Mouse (Mus musculus) neural tube, embryonic 12.5 days (tissue): Measurements from ENCODE around the gene Tspear. TPM values are rescaled to one million over a fixed set of nuclear protein-coding genes. Genes with fewer than 3 reads are reported as not detected.

Experiments
- ATAC-seq: fragments of 200-750 bp; cut with Nextera tagmentation; 2 replicates; pipeline ENCODE4 v1.8.0; 2017; ENCODE audit warnings: low read depth, mild to moderate bottlenecking, moderate TSS enrichment, moderate library complexity; ENCODE audit not compliant: low FRiP score
- H3K27ac ChIP-seq: fragments of 300-500 bp; sonication (generic); 2 replicates; pipeline ENCODE4 v1.5.1; 2016
- H3K27me3 ChIP-seq: fragments of 300-500 bp; sonication (generic); replicated peaks from 2 replicates; pipeline ENCODE4 v1.6.1; 2016; ENCODE audit warnings: mild to moderate bottlenecking
- H3K36me3 ChIP-seq: fragments of 300-500 bp; sonication (generic); 2 replicates; pipeline ENCODE4 v1.6.1; 2016; ENCODE audit warnings: mild to moderate bottlenecking
- H3K4me1 ChIP-seq: fragments of 300-500 bp; sonication (generic); 2 replicates; pipeline ENCODE4 v1.6.1; 2016
- H3K4me2 ChIP-seq: fragments of 300-500 bp; sonication (generic); replicated peaks from 2 replicates; pipeline ENCODE4 v1.6.1; 2016; ENCODE audit warnings: mild to moderate bottlenecking
- H3K4me3 ChIP-seq: fragments of 300-500 bp; sonication (generic); 2 replicates; pipeline ENCODE4 v1.5.1; 2016
- H3K9ac ChIP-seq: fragments of 300-500 bp; sonication (generic); 2 replicates; pipeline ENCODE4 v1.6.1; 2016; ENCODE audit warnings: mild to moderate bottlenecking
- H3K9me3 ChIP-seq: fragments of 300-500 bp; sonication (generic); 2 replicates; pipeline ENCODE4 v1.6.1; 2016; ENCODE audit warnings: mild to moderate bottlenecking
- WGBS: fragments of 180-500 bp; shearing (Covaris S2); methylation state at CpG from one replicate; pipeline ENCODE4 v1.1.7; 2016; 5-methylcytosine and 5-hydroxymethylcytosine counted together
- polyA plus RNA-seq: library from polyadenylated mRNA; unstranded; fragments of >200 nt; fragmentation: Nextera tagmentation; extraction: Ambion mirVana; gene quantifications from 2 replicates; pipeline ENCODE4 v1.2.1, GENCODE M21; 2016

The Tspear gene
- polyA plus RNA-seq, 1 experiment from 2014 or later = 1.2 TPM

DNA sequence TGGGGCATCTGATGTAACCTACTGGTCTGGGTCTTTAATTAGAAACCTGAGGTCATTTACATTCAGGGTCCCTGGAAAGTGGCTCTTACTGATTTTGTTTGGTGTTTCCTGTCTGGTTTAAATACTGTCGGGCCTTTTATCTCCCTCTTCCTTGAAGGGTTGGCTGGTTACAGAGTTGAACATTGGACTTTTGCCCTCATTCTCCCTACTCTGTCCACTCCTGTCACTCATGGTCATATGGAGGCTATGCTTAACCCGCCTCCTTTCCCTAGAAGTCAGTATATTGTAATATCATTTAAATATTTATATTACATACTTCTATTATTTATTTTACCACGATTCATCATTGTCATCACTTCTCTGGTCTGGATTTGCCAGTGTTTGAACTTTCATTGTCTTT is 117.7 kb downstream of the Tspear start:
- no peak overlapping the region for H3K4me3 ChIP-seq
- 0 out of 2 replicates have a peak, but pooled peaks cover 2% of the 10 kb centered on the region for H3K4me1 ChIP-seq
- H3K36me3 ChIP-seq = no peaks in the 10 kb centered on the region
- no peak for ATAC-seq
- WGBS = 83% methylated on average over 3 of the region's 3 CpGs
- no peak overlapping the region for H3K4me2 ChIP-seq
- H3K9me3 ChIP-seq = no peaks in the 10 kb centered on the region
- no peak overlapping the region for H3K9ac ChIP-seq
- no peaks in the 10 kb centered on the region for H3K27me3 ChIP-seq
- H3K27ac ChIP-seq = no peak overlapping the region

DNA sequence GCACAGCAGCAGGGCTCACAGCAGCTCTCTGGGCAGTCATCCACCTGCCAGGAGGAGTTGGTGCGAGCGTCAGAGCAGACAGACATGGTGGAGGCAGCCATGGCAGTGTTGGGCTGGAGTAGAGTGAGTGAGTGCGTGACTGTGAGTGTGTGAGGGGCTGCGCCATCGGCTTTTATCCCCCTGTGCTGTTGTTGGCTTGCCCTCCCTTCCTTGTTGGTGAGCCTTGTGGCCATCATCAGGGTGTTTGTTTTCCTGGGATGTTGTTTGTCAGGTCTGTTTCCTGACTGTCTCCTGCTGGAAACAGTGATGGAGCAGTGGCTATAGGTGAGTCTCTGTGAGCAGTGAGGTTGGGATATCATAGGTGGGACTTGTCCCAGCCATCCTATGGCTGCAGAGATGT is 125.4 kb downstream of the Tspear start, which contains the start of gene Gm9507:
Gene Gm9507 (minus strand): TSS at position 101 of the 400 bp plus-strand sequence.
- no peak within 1 kb of the TSS for H3K27ac ChIP-seq
- H3K27me3 ChIP-seq = no peaks in the 10 kb centered on the region
- no peak within 1 kb of the TSS for H3K9ac ChIP-seq
- H3K36me3 ChIP-seq = no peaks in the 10 kb centered on the region
- no peaks in the 10 kb centered on the region for H3K4me1 ChIP-seq
- H3K4me2 ChIP-seq = no peak within 1 kb of the TSS
- no peak for ATAC-seq
- H3K4me3 ChIP-seq = no peak within 1 kb of the TSS
- no peaks in the 10 kb centered on the region for H3K9me3 ChIP-seq
- 74% methylated on average over 5 of the region's 5 CpGs for WGBS

DNA sequence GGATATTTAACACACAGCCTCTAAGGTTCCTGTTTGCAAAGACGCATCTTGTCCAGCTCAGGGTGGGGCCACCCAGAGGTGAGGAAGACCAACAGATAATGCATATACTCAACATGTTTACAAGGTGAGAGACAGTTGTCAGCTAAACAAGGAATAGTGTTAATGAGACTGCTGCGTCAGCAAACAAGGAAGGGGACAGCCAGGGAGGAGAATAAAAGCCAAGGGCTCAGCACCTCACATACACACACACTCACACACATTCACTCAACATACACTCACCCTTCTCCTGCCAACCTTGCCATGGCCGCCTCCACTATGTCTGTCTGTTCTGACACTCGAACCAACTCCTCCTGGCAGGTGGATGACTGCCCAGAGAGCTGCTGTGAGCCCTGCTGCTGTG is 128.0 kb downstream of the Tspear start, which contains the start of gene Gm2696:
Gene Gm2696 (plus strand): TSS at position 301 of the 400 bp plus-strand sequence.
- Histone ChIP-seq H3K27ac (no peak within 1 kb of the TSS), H3K4me2 (no peak within 1 kb of the TSS), H3K36me3 (no peaks in the 10 kb centered on the region), H3K4me3 (no peak within 1 kb of the TSS), H3K9me3 (no peaks in the 10 kb centered on the region), H3K4me1 (no peaks in the 10 kb centered on the region), H3K27me3 (no peaks in the 10 kb centered on the region), H3K9ac (no peak within 1 kb of the TSS)
- WGBS = 63% methylated on average over 4 of the region's 4 CpGs
- no peak for ATAC-seq

DNA sequence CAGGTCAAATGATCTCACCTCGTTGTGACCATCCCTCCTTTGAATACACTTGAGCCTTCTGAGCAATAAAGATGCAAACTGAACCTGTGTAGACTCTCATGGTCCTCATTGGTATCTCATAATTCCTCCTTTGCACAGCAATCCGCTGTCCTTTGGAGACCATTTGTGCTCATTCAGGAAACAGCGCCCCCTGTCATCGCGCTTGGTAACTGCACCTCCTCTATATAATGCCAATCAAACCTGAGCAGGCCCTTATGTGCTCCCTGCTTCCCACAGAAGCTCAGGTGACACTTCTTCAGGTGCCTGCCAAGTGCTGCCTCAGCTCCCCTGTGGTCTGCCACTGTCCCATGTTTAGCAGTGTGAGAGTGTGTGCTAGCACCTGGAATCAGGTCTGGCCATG is 129.1 kb downstream of the Tspear start:
- Histone ChIP-seq H3K4me3 (no peak overlapping the region), H3K27me3 (no peaks in the 10 kb centered on the region), H3K4me2 (no peak overlapping the region), H3K9me3 (no peaks in the 10 kb centered on the region), H3K9ac (no peak overlapping the region), H3K27ac (no peak overlapping the region), H3K4me1 (no peaks in the 10 kb centered on the region), H3K36me3 (no peaks in the 10 kb centered on the region)
- no peak for ATAC-seq
- 38% methylated on average over 5 of the region's 5 CpGs for WGBS

DNA sequence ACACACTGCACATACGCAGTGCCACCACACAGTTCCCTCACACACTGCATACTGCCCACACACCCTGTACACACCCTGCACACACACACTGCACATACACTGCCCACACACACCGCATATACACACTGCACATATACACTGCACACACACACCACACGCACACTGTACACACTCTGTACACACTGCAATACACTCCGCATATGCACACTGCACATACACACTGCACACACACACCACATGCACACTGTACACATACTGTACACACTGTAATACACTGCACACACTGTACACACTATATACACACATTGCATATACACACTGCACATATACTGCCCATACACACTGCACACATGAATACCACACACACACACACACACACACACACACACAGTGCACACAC is 132.2 kb downstream of the Tspear start:
- no peaks in the 10 kb centered on the region for H3K4me1 ChIP-seq
- no peak overlapping the region for H3K27ac ChIP-seq
- no peaks in the 10 kb centered on the region for H3K9me3 ChIP-seq
- no peaks in the 10 kb centered on the region for H3K36me3 ChIP-seq
- H3K4me2 ChIP-seq = no peak overlapping the region
- H3K27me3 ChIP-seq = no peaks in the 10 kb centered on the region
- H3K9ac ChIP-seq = no peak overlapping the region
- ATAC-seq = no peak
- H3K4me3 ChIP-seq = no peak overlapping the region
- 95% methylated on average over 4 of the region's 4 CpGs for WGBS

DNA sequence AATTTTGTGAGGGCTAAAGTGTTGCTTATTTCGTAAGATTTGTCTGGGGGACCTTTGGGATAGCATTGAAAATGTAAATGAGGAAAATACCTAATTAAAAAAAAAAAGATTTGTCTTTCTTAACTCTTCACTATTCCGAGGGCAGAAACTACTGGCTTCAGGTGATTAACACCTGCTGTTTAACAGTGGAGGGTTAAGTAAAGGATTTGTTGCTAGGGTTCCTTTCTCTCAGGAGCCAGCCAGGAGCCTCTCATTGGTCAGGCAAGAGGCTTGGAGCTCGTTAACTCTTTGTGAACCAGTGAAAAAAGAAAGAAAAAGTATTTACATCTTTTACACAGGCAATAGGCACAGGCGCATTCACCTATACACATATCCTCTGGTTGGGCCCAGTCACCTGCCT is 132.8 kb downstream of the Tspear start:
- WGBS = 43% methylated on average over 4 of the region's 4 CpGs
- ATAC-seq = no peak

DNA sequence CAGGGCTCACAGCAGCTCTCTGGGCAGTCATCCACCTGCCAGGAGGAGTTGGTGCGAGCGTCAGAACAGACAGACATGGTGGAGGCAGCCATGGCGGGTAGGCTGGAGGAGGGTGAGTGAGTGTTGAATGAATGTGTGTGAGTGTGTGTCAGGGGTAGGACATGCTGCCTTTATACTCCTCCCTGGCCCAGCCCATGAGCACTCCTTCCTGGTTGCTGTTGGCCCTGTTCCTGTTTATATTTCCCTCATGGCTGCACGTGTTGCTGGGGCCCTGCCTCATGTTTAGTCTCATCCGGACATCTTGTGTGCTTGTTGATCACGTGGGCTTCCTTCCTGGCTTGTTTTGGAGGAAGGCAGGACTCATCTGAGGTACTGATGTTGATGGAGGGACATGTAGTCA is 140.6 kb downstream of the Tspear start, which contains the start of gene Krtap10-4:
Gene Krtap10-4 (minus strand): TSS at position 145 of the 400 bp plus-strand sequence.
- WGBS = 81% methylated on average over 6 of the region's 6 CpGs

More for the DNA sequence above, 132.8 kb downstream of the Tspear start:
- H3K27ac ChIP-seq = no peak overlapping the region
- H3K4me1 ChIP-seq = no peaks in the 10 kb centered on the region
- no peak overlapping the region for H3K4me2 ChIP-seq
- H3K9me3 ChIP-seq = no peaks in the 10 kb centered on the region
- H3K27me3 ChIP-seq = no peaks in the 10 kb centered on the region
- H3K36me3 ChIP-seq = no peaks in the 10 kb centered on the region
- no peak overlapping the region for H3K9ac ChIP-seq
- no peak overlapping the region for H3K4me3 ChIP-seq

DNA sequence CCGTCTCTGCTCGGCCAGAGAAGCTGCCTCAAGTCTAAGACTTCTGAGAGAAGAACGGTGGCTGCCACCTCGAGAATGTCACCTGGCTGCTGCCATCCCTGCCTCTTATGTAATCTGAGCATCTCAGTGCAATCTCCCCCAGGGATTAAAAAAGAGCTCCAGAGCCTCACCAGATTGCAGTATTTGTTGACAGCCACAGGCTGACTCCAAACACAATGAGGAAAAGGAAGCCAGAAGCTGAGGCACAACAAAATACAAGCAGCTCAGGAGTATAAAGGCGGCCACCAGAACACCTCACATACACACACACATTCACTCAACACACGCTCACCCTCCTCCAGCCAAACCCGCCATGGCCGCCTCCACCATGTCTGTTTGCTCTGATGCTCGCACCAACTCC is 149.3 kb downstream of the Tspear start, which contains the start of gene Krtap10-10:
Gene Krtap10-10 (plus strand): TSS at position 301 of the 400 bp plus-strand sequence.
- no peak within 1 kb of the TSS for H3K4me2 ChIP-seq
- no peak within 1 kb of the TSS for H3K4me3 ChIP-seq
- H3K27me3 ChIP-seq = no peaks in the 10 kb centered on the region
- H3K27ac ChIP-seq = no peak within 1 kb of the TSS
- no peak within 1 kb of the TSS for H3K9ac ChIP-seq
- no peaks in the 10 kb centered on the region for H3K9me3 ChIP-seq
- no peaks in the 10 kb centered on the region for H3K4me1 ChIP-seq
- no peak for ATAC-seq
- 73% methylated on average over 9 of the region's 9 CpGs for WGBS
- no peaks in the 10 kb centered on the region for H3K36me3 ChIP-seq

More for the DNA sequence above, 140.6 kb downstream of the Tspear start, which contains the start of gene Krtap10-4:
- Histone ChIP-seq H3K36me3 (no peaks in the 10 kb centered on the region), H3K9me3 (no peaks in the 10 kb centered on the region; the same call in 1 of the 2 replicates), H3K27ac (no peak within 1 kb of the TSS), H3K4me2 (no peak within 1 kb of the TSS), H3K9ac (no peak within 1 kb of the TSS), H3K4me3 (no peak within 1 kb of the TSS), H3K4me1 (no peaks in the 10 kb centered on the region), H3K27me3 (no peaks in the 10 kb centered on the region)
- no peak for ATAC-seq

DNA sequence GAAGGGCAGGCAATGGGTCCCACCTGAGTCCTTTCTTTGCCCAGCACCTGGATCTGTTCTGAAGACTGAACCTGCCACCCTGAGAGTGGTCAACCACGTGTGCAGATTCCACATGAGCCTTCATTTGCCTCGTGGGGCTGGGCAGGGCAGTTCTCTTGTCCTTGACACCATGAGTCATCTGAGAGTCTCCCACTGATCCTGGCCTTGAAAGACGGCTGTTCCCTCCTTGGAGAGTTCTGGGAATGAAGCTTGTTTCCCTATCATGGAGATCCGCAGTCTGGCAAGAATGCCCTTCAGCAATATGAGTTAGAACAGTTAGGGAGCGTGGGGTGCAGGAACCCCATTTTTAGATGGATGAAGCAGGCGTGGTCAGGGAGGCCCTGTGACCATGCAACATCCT is 152.6 kb downstream of the Tspear start:
- Histone ChIP-seq H3K27ac (no peak overlapping the region), H3K4me2 (no peak overlapping the region), H3K27me3 (no peaks in the 10 kb centered on the region), H3K9me3 (0 out of 2 replicates have a peak, but pooled peaks cover 2% of the 10 kb centered on the region), H3K36me3 (no peaks in the 10 kb centered on the region), H3K9ac (no peak overlapping the region), H3K4me1 (no peaks in the 10 kb centered on the region), H3K4me3 (no peak overlapping the region)
- ATAC-seq = no peak
- WGBS = 84% methylated on average over 6 of the region's 6 CpGs

DNA sequence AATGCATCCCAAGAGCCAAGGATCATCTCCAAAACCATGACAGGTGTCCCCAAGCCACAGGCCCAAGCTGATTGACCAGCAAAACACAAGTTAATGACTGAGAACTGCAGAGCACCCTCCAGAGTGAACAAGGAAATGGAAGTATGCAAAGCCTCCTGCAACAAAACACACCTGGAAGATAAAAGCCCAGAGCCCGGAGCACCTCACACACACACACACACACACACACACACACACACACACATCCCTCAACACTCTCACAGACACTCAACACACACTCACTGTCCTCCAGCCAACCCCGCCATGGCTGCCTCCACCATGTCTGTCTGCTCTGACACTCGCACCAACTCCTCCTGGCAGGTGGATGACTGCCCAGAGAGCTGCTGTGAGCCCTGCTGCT is 160.1 kb downstream of the Tspear start, which contains the start of gene Gm36176:
Gene Gm36176 (plus strand): TSS at position 301 of the 400 bp plus-strand sequence.
- Histone ChIP-seq H3K27ac (no peak within 1 kb of the TSS), H3K4me1 (no peaks in the 10 kb centered on the region), H3K4me2 (no peak within 1 kb of the TSS), H3K27me3 (no peaks in the 10 kb centered on the region), H3K4me3 (no peak within 1 kb of the TSS), H3K9me3 (0 out of 2 replicates have a peak, but pooled peaks cover 6% of the 10 kb centered on the region), H3K9ac (no peak within 1 kb of the TSS), H3K36me3 (no peaks in the 10 kb centered on the region)
- 58% methylated on average over 3 of the region's 3 CpGs for WGBS
- no peak for ATAC-seq

DNA sequence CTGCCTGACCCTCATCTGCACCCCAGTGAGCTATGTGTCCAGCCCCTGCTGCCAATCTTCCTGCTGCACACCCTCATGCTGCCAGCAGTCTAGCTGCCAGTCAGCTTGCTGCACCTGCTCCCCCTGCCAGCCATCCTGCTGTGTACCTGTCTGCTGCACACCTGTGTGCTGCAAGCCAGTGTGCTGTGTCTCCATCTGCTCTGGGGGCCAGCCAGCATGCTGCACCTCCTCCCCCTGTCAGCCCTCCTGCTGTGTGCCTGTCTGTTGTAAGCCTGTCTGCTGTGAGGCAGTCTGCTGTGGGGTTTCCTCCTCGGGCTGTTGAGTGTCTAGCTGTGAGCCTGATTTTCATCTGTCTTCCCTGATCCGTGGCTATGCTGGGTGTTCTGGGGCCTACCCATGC is 160.6 kb downstream of the Tspear start:
- 21% methylated on average over 2 of the region's 2 CpGs for WGBS
- H3K4me1 ChIP-seq = no peaks in the 10 kb centered on the region
- H3K4me2 ChIP-seq = no peak overlapping the region
- H3K9me3 ChIP-seq = 0 out of 2 replicates have a peak, but pooled peaks cover 6% of the 10 kb centered on the region
- no peak overlapping the region for H3K27ac ChIP-seq
- no peak for ATAC-seq
- no peak overlapping the region for H3K9ac ChIP-seq
- no peaks in the 10 kb centered on the region for H3K27me3 ChIP-seq
- H3K4me3 ChIP-seq = no peak overlapping the region
- no peaks in the 10 kb centered on the region for H3K36me3 ChIP-seq

DNA sequence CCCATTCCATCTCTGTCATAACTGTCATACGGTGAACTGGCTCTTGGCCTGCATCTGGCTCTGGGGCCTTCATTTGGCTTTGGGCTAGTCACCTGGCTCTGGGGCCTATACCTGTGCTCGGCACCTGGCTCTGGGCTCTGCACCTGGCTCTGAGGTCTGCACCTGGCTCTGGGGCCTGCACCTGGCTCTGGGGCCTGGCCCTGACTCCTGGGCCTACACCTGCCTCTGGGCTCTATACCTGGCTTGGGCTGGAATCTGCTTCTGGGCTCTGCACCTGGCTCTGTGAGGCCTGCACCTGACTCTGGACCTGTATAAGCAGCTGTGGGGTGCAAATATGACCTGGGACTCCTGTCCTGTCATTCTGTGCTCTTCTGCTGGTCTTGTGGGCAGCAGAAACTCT is 161.2 kb downstream of the Tspear start:
- H3K36me3 ChIP-seq = no peaks in the 10 kb centered on the region
- H3K4me1 ChIP-seq = no peaks in the 10 kb centered on the region
- no peak overlapping the region for H3K4me3 ChIP-seq
- 91% methylated on average over 2 of the region's 2 CpGs for WGBS
- no peak overlapping the region for H3K4me2 ChIP-seq
- no peak overlapping the region for H3K27ac ChIP-seq
- H3K9me3 ChIP-seq = 0 out of 2 replicates have a peak, but pooled peaks cover 6% of the 10 kb centered on the region
- H3K9ac ChIP-seq = no peak overlapping the region
- ATAC-seq = no peak
- H3K27me3 ChIP-seq = no peaks in the 10 kb centered on the region

DNA sequence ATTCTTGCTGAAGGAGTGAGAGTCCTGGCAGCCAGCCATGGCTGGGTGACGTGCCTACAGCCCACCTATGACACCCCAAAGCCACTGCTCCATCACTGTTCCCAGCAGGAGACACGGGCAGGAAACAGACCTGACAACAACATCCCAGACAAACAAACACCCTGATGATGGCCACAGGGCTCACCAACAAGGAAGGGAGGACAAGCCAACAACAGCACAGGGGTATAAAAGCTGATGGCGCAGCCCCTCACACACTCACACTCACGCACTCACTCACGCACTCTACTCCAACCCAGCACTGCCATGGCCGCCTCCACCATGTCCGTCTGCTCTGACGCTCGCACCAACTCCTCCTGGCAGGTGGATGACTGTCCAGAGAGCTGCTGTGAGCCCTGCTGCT is 166.2 kb downstream of the Tspear start, which contains the start of gene Gm10318:
Gene Gm10318 (plus strand): TSS at position 301 of the 400 bp plus-strand sequence.
- H3K9ac ChIP-seq = no peak within 1 kb of the TSS
- H3K36me3 ChIP-seq = no peaks in the 10 kb centered on the region
- no peak within 1 kb of the TSS for H3K4me3 ChIP-seq
- no peak within 1 kb of the TSS for H3K4me2 ChIP-seq
- H3K4me1 ChIP-seq = no peaks in the 10 kb centered on the region
- 68% methylated on average over 9 of the region's 9 CpGs for WGBS
- H3K27ac ChIP-seq = no peak within 1 kb of the TSS
- H3K27me3 ChIP-seq = no peaks in the 10 kb centered on the region
- ATAC-seq = no peak
- no peaks in the 10 kb centered on the region for H3K9me3 ChIP-seq
